Mouse (Mus musculus) megakaryocyte, embryonic 14.5 days (primary cell): Measurements from ENCODE around the gene Ahnak.

Experiments
- FLI1 ChIP-seq: IDR thresholded peaks from 2 replicates; pipeline ENCODE4 v1.6.1; 2012; ENCODE audit warnings: low read length, inconsistent platforms, mixed read lengths
- GATA1 ChIP-seq: IDR thresholded peaks from 3 replicates; pipeline ENCODE4 v1.6.1; 2012; ENCODE audit warnings: mixed read lengths, low read length, inconsistent platforms, borderline replicate concordance

DNA sequence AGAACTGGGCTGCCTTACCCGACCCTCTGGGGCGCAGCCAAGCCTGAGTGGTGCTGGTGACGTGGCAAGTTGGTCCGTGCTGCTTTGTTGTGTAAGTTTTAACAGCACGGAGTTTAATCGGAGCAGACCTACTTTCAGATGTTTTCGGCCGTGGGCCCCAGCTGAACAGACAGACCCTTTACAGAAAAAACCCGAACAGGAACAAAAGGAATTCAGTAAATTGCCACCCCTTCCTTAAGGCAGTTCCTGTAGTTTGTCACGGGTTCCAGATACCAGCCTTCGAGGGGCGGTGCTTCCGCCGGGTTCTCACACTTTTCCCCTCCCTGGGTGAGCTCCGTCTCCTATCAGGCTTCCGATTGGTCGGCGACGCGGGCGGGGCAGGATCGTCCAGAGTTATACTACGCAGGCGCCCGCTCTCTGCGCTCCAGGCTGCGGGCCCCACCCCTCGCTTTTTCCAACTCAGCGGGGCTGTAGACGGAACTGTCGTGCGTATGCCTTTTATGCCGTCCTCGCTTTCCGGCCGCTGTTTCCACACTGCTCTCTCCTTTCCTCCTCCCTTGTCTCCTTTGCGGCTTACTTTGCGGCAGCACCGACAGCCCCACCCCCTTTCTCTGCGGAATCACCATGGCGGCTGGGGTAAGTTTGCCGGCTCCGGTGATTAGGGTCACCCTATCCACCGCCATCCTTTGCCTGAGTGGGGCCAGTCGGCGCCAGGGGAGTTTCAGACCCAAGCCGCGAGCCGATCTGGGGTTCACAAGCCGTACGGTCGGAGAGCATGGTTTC lies 22.3 kb upstream of the Ahnak start, which contains the start of gene Eef1g:
- TF ChIP-seq GATA1 (no peak), FLI1 (0 out of 2 replicates have a peak, but pooled peaks have one; percentile 27)
